Mouse (Mus musculus) lung, postnatal 0 days (tissue): ENCODE results near the gene Gpank1.

Source experiments
- CTCF ChIP-seq: IDR thresholded peaks from 2 replicates; pipeline ENCODE4 v1.5.1; 2016; ENCODE audit warnings: antibody characterized with exemption, mild to moderate bottlenecking
- EP300 ChIP-seq: IDR thresholded peaks from 2 replicates; pipeline ENCODE4 v1.6.1; 2016; ENCODE audit warnings: antibody characterized with exemption, mild to moderate bottlenecking, control low read depth

DNA sequence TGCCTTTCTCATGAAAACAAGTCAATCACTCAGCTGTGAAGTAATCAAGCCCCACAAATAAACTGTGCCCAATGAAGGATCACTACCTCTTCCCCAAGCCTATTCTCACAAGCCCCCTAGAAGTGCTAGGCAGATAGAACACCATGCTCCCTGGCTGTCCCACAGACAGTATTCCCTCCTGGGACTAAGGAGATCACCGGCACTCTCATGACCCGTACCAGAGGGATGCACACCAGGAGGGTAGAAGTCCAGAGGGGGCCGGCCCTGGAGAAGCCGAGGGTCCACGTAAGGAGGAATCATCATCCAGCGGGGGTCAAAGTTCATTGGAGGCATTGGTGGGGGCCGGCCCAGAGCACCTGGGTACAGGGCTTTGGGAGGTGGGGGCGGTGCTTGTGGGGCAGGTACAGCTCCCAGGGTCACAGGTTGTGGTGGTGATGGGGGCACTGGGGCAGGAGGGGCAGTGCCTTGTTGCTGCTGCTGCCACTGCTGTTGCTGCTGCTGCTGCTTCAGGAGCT lies 36.5 kb downstream of the Gpank1 start:
- no peak for TF ChIP-seq CTCF
- TF ChIP-seq EP300 = no peak
